ENCODE assay signal across 10 mouse cellular contexts in the genomic region with DNA sequence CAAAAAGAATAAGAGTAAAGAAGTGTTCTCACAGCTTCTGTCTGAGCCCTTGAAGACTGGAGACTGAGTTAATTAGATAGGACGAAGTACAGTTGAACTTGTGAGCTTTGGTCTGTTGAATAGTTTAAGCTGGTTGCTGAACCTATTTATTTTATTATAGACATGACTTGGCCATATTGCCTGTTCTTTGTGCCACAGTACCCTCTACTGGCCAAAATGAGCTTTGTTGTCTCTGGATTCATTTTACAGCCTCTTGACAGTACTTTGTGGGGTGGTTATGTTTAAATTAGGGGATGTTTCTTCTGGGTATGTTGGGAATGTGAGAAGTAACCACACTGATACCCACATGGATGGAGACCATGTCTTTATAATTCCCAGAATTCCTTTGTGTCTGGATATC. TPM values are rescaled to one million over a fixed set of nuclear protein-coding genes. Genes with fewer than 3 reads are reported as not detected.
DNase-seq lines count a peak whose midpoint lies in the region; ATAC-seq and TF ChIP-seq lines count a peak whose summit lies in the region.
"Had no signal": no experiment of that assay in that cellular context is flagged by ENCODE, and none has a peak within 500 bp of the region (broad histone marks: within the 10 kb centered on the region; RNA-seq: fewer than 3 reads in every experiment).

No protein-coding gene starts in this region.

- TF ChIP-seq CTCF in kidney, adult 2 months (conservative IDR thresholded peaks at IDR 0.05; ENCODE audit: insufficient read depth, insufficient read length, low read depth, low read length): no peak
- peak; percentile 23; the same call in 1 of the 2 replicates for TF ChIP-seq CTCF in E14TG2a.4 (conservative IDR thresholded peaks at IDR 0.05; ENCODE audit: low read length)
- no peak for TF ChIP-seq CTCF in forebrain, postnatal 0 days (IDR thresholded peaks at IDR 0.05; ENCODE audit: low read depth)

- H3K4me3 ChIP-seq in kidney, adult 2 months (ENCODE audit: insufficient read depth, low read depth, low read length): no peak overlapping the region
- H3K4me3 ChIP-seq in E14TG2a.4 (replicated peaks; ENCODE audit: low read length): no peak overlapping the region
- no peak overlapping the region for H3K4me3 ChIP-seq in forebrain, postnatal 0 days (ENCODE audit: low read depth, low read length)

- H3K4me1 ChIP-seq in kidney, adult 2 months (ENCODE audit: control insufficient read depth, insufficient read depth, low read length): no peaks in the 10 kb centered on the region
- no peaks in the 10 kb centered on the region for H3K4me1 ChIP-seq in E14TG2a.4 (replicated peaks; ENCODE audit: low read depth, low read length)
- no peaks in the 10 kb centered on the region for H3K4me1 ChIP-seq in forebrain, postnatal 0 days (ENCODE audit: insufficient read depth)

- no peaks in the 10 kb centered on the region; the same call in 1 of the 2 replicates for H3K9me3 ChIP-seq in E14TG2a.4 (ENCODE audit: low read length)
- H3K9me3 ChIP-seq in forebrain, postnatal 0 days (ENCODE audit: low read length): 0 out of 2 replicates have a peak, but pooled peaks cover 3% of the 10 kb centered on the region

- 30% methylated on average over 1 of the region's 1 CpGs for WGBS in kidney, adult 2 months
- WGBS in forebrain, postnatal 0 days: 79% methylated on average over 1 of the region's 1 CpGs

- no peaks in the 10 kb centered on the region for H3K36me3 ChIP-seq in kidney, adult 2 months (ENCODE audit: control insufficient read depth, insufficient read depth, low read length)
- no peaks in the 10 kb centered on the region for H3K36me3 ChIP-seq in E14TG2a.4 (ENCODE audit: insufficient read depth, low read length)
- H3K36me3 ChIP-seq in forebrain, postnatal 0 days (ENCODE audit: insufficient read depth): no peaks in the 10 kb centered on the region

- peak; percentile 44 for DNase-seq in kidney, adult 2 months
- DNase-seq in kidney, adult 11 months: no peak
- DNase-seq in adrenal gland, postnatal 25 days: peak; percentile 2
- DNase-seq in left cerebral cortex, postnatal 25 days (ENCODE audit: low spot score in 2 of 2): peak; percentile 6 to 56
- DNase-seq in forebrain, postnatal 0 days: no peak
- no peak for DNase-seq in gastrocnemius, postnatal 36 days
- DNase-seq in ovary, postnatal 36 days (ENCODE audit: low spot score): no peak

- no peak overlapping the region for H3K4me2 ChIP-seq in forebrain, postnatal 0 days (ENCODE audit: low read depth)

- no peak overlapping the region for H3K9ac ChIP-seq in forebrain, postnatal 0 days

- no peak for ATAC-seq in forebrain, postnatal 0 days

- H3K27ac ChIP-seq in kidney, adult 2 months (ENCODE audit: insufficient read depth, low read depth, low read length): no peak overlapping the region
- no peak overlapping the region for H3K27ac ChIP-seq in forebrain, postnatal 0 days (ENCODE audit: low read depth, low read length)

- H3K27me3 ChIP-seq in kidney, adult 2 months (replicated peaks; ENCODE audit: control insufficient read depth, insufficient read depth, low read length): no peaks in the 10 kb centered on the region
- H3K27me3 ChIP-seq in E14TG2a.4 (ENCODE audit: insufficient read depth, low read length): no peaks in the 10 kb centered on the region
- no peaks in the 10 kb centered on the region for H3K27me3 ChIP-seq in forebrain, postnatal 0 days (ENCODE audit: insufficient read depth, low read length)

- TF ChIP-seq POLR2A in kidney, adult 2 months (IDR thresholded peaks at IDR 0.05; ENCODE audit: low read depth, low read length): no peak

- intact Hi-C loops in left cerebral cortex, postnatal 25 days (cut with DNase I): loop anchor here (2.0 kb wide), 2 partner anchors 223 to 439 kb away; no protein-coding TSS in a partner anchor
- intact Hi-C loops in gastrocnemius, postnatal 36 days (cut with DNase I): loop anchor here (5.0 kb wide), 1 partner anchor 224 kb away; no protein-coding TSS in a partner anchor

RNA-seq across cellular contexts. Expression of gene Bsph2, which starts 59.3 kb away (rescaled TPM):
- polyA plus RNA-seq in kidney, adult 2 months (2012; rRNA removed): not detected in 2 replicates
- total RNA-seq in adrenal gland, postnatal 25 days (2021): not detected in 2 replicates
- total RNA-seq in left cerebral cortex, postnatal 25 days (2021): not detected
- not detected in 2 replicates for total RNA-seq in forebrain, postnatal 0 days (2014; rRNA removed)
- polyA plus RNA-seq in forebrain, postnatal 0 days (2015; fragmentation: Nextera tagmentation; extraction: Ambion mirVana): not detected in 2 replicates
- not detected for total RNA-seq in gastrocnemius, postnatal 36 days (2021)
- total RNA-seq: heart, postnatal 14 days had no signal
- polyA plus RNA-seq: brain, embryonic 14.5 days had no signal

Comparison
In these comparisons a context has a peak if more than half of its experiments do, and no peak if none do; other contexts are left out.
1. DNase-seq: peak in kidney, adult 2 months (single experiment), adrenal gland, postnatal 25 days (single experiment) and left cerebral cortex, postnatal 25 days (2 of 2); none in kidney, adult 11 months (single experiment), forebrain, postnatal 0 days (single experiment), gastrocnemius, postnatal 36 days (0 of 2) and ovary, postnatal 36 days (single experiment).